Mouse (Mus musculus): ENCODE measurements around the gene Urgcp. TPM values are rescaled to one million over a fixed set of nuclear protein-coding genes. Genes with fewer than 3 reads are reported as not detected.

Urgcp gene
- polyA plus RNA-seq, 1 experiment from 2014 or later: 7.1 TPM

GRCm38 (mm10) chr11:5707530-5708353, 54.4 kb downstream of the Urgcp start:
- H3K4me1 ChIP-seq (ENCODE audit: insufficient read depth): peaks cover 17% of the 10 kb centered on the region
- no peaks in the 10 kb centered on the region for H3K9me3 ChIP-seq (ENCODE audit: low read length)
- WGBS (ENCODE audit: insufficient replicate concordance): 18% methylated on average over 48 of the region's 50 CpGs
- H3K9ac ChIP-seq (replicated peaks): peak overlapping the region; percentile 96
- no peak for TF ChIP-seq EP300 (IDR thresholded peaks at IDR 0.05; ENCODE audit: low read depth)
- no peaks in the 10 kb centered on the region for H3K27me3 ChIP-seq (ENCODE audit: insufficient read depth, low read length)
- H3K4me3 ChIP-seq (ENCODE audit: low read depth, low read length): peak overlapping the region; percentile 98
- peak; percentile 99 for DNase-seq
- H3K27ac ChIP-seq (ENCODE audit: low read depth): peak overlapping the region; percentile 79
- no peaks in the 10 kb centered on the region for H3K36me3 ChIP-seq (replicated peaks; ENCODE audit: insufficient read depth, low read length)
- H3K4me2 ChIP-seq (ENCODE audit: low read depth, low read length): peak overlapping the region; percentile 94
- ATAC-seq: peak; percentile 98

DNA sequence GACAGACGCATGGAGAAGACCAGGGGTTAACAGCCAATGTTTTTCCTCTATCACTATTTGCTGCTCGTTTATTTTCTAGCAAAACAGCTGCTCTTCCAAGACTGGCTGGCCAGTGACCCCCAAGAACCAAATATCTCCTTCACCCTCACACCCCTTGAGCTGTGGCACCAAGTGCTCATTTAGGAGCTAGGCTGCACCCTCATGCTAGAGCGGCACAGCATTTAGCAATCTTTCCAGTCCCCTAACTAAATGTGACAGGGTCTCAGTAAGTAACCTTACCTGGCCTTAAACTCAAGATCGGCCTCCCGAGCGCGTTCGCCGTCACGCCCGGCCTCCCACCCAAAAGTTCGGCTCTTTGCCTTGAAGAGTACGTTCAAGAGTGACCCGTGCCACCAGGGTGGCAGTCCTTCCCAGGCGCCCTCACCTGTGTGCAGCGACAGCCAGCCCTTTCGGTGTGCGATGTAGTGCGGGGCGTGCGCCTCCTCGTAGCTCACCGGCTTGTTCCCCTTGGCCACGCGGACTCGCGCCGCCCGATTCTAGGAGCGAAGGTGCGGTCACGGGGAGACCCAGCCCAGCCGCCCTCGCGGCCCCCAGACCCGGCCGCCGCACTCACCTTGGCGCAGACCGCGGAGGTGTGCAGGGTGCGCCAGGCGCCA, 55.2 kb downstream of the Urgcp start:
- no peak for DNase-seq

DNA sequence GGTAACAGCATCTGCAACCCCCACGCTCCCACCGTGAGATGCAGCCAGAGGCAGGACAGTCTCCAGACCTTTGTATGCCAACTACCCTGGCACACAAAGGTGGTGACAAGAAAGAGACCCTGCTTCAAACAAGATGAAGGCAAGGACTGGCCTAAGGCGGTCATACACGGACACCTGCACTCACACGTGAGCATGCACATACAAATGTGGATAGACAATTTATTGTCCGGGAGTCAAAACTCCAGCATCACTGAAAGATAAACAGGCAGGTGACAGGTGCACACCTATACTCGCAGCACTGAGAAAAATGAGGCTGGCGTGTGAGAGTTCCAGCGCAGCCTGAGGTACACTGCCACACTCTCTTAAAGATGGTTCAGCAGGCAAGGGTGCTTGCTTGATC, 56.2 kb downstream of the Urgcp start:
- no peak overlapping the region for H3K27ac ChIP-seq (ENCODE audit: low read depth)
- ATAC-seq (no peak), DNase-seq (no peak)
- no peaks in the 10 kb centered on the region for H3K9me3 ChIP-seq (ENCODE audit: low read length)
- 89% methylated on average over 9 of the region's 9 CpGs for WGBS (ENCODE audit: insufficient replicate concordance)
- no peak for TF ChIP-seq EP300 (IDR thresholded peaks at IDR 0.05; ENCODE audit: low read depth)
- TF ChIP-seq CTCF (IDR thresholded peaks at IDR 0.05; ENCODE audit: low read depth): no peak
- peak overlapping the region; percentile 96; the same call in 1 of the 2 replicates for H3K9ac ChIP-seq (replicated peaks)
- H3K4me2 ChIP-seq (ENCODE audit: low read depth, low read length): peak overlapping the region; percentile 94
- H3K27me3 ChIP-seq (ENCODE audit: insufficient read depth, low read length): no peaks in the 10 kb centered on the region
- peaks cover 21% of the 10 kb centered on the region for H3K4me1 ChIP-seq (ENCODE audit: insufficient read depth)
- H3K36me3 ChIP-seq (replicated peaks; ENCODE audit: insufficient read depth, low read length): no peaks in the 10 kb centered on the region
- no peak overlapping the region for H3K4me3 ChIP-seq (ENCODE audit: low read depth, low read length)

More for the DNA sequence above, 55.2 kb downstream of the Urgcp start:
- Histone ChIP-seq H3K9ac (replicated peaks) (peak overlapping the region; percentile 96), H3K27me3 (ENCODE audit: insufficient read depth, low read length) (no peaks in the 10 kb centered on the region), H3K9me3 (ENCODE audit: low read length) (no peaks in the 10 kb centered on the region), H3K4me1 (ENCODE audit: insufficient read depth) (peaks cover 17% of the 10 kb centered on the region), H3K4me2 (ENCODE audit: low read depth, low read length) (peak overlapping the region; percentile 94), H3K36me3 (replicated peaks; ENCODE audit: insufficient read depth, low read length) (no peaks in the 10 kb centered on the region), H3K27ac (ENCODE audit: low read depth) (peak overlapping the region; percentile 79), H3K4me3 (ENCODE audit: low read depth, low read length) (peak overlapping the region; percentile 98)
- WGBS (ENCODE audit: insufficient replicate concordance): 1% methylated on average over 43 of the region's 43 CpGs
- ATAC-seq: peak; percentile 77
- TF ChIP-seq CTCF (IDR thresholded peaks at IDR 0.05; ENCODE audit: low read depth) (no peak), EP300 (IDR thresholded peaks at IDR 0.05; ENCODE audit: low read depth) (no peak)

GRCm38 (mm10) chr11:5703341-5703740, 58.8 kb downstream of the Urgcp start:
- ATAC-seq (no peak), DNase-seq (no peak)
- TF ChIP-seq CTCF (IDR thresholded peaks at IDR 0.05; ENCODE audit: low read depth): 0 out of 2 replicates have a peak, but pooled peaks have one; percentile 13
- no peak for TF ChIP-seq EP300 (IDR thresholded peaks at IDR 0.05; ENCODE audit: low read depth)
- no peak overlapping the region for H3K27ac ChIP-seq (ENCODE audit: low read depth)
- H3K9me3 ChIP-seq (ENCODE audit: low read length): no peaks in the 10 kb centered on the region
- no peaks in the 10 kb centered on the region for H3K36me3 ChIP-seq (replicated peaks; ENCODE audit: insufficient read depth, low read length)
- no peak overlapping the region for H3K4me2 ChIP-seq (ENCODE audit: low read depth, low read length)
- peaks cover 21% of the 10 kb centered on the region for H3K4me1 ChIP-seq (ENCODE audit: insufficient read depth)
- no peak overlapping the region for H3K4me3 ChIP-seq (ENCODE audit: low read depth, low read length)
- WGBS (ENCODE audit: insufficient replicate concordance): 92% methylated on average over 1 of the region's 1 CpGs
- no peaks in the 10 kb centered on the region for H3K27me3 ChIP-seq (ENCODE audit: insufficient read depth, low read length)
- H3K9ac ChIP-seq (replicated peaks): no peak overlapping the region

DNA sequence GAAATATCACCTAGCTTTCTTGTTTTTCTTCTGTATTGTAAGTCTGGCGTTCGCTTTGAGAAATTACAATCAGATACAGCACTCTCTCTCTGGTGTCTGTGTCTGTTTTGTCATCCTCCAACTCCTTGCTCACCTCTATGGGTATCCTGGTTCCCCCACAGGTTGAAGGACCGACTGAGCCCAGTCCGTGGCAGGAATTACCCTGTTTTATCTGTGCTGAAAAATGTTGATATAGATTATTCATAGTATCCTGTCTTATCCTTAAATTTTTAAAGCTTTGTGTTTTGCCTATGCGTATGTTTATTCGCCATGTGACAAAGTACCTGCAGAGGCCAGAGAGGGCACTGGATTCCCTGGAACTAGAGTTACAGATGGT, 59.2 kb downstream of the Urgcp start:
- no peak for TF ChIP-seq EP300 (IDR thresholded peaks at IDR 0.05; ENCODE audit: low read depth)
- TF ChIP-seq CTCF (IDR thresholded peaks at IDR 0.05; ENCODE audit: low read depth): no peak
- Histone ChIP-seq H3K4me1 (ENCODE audit: insufficient read depth) (peaks cover 19% of the 10 kb centered on the region), H3K9ac (replicated peaks) (no peak overlapping the region), H3K9me3 (ENCODE audit: low read length) (no peaks in the 10 kb centered on the region), H3K27ac (ENCODE audit: low read depth) (no peak overlapping the region), H3K27me3 (ENCODE audit: insufficient read depth, low read length) (no peaks in the 10 kb centered on the region), H3K36me3 (replicated peaks; ENCODE audit: insufficient read depth, low read length) (no peaks in the 10 kb centered on the region), H3K4me2 (ENCODE audit: low read depth, low read length) (no peak overlapping the region), H3K4me3 (ENCODE audit: low read depth, low read length) (no peak overlapping the region)
- ATAC-seq (no peak), DNase-seq (no peak)
- 82% methylated on average over 6 of the region's 6 CpGs for WGBS (ENCODE audit: insufficient replicate concordance)

GRCm38 (mm10) chr11:5702271-5702956, 59.8 kb downstream of the Urgcp start:
- no peak overlapping the region for H3K9ac ChIP-seq (replicated peaks)
- no peak overlapping the region for H3K27ac ChIP-seq (ENCODE audit: low read depth)
- H3K36me3 ChIP-seq (replicated peaks; ENCODE audit: insufficient read depth, low read length): no peaks in the 10 kb centered on the region
- ATAC-seq (no peak), DNase-seq (no peak)
- H3K4me3 ChIP-seq (ENCODE audit: low read depth, low read length): no peak overlapping the region
- TF ChIP-seq CTCF (IDR thresholded peaks at IDR 0.05; ENCODE audit: low read depth): no peak
- TF ChIP-seq EP300 (IDR thresholded peaks at IDR 0.05; ENCODE audit: low read depth): no peak
- peaks cover 19% of the 10 kb centered on the region for H3K4me1 ChIP-seq (ENCODE audit: insufficient read depth)
- H3K27me3 ChIP-seq (ENCODE audit: insufficient read depth, low read length): no peaks in the 10 kb centered on the region
- 76% methylated on average over 5 of the region's 5 CpGs for WGBS (ENCODE audit: insufficient replicate concordance)
- no peak overlapping the region for H3K4me2 ChIP-seq (ENCODE audit: low read depth, low read length)
- no peaks in the 10 kb centered on the region for H3K9me3 ChIP-seq (ENCODE audit: low read length)
